Mouse (Mus musculus): ENCODE data around the gene Nos2.

GRCm38 (mm10) chr11:78870891-78871290 is 49.7 kb upstream of the Nos2 start:
- TF ChIP-seq ZNF384 (IDR thresholded peaks at IDR 0.05; ENCODE audit: low read depth, low read length) (no peak), USF1 (IDR thresholded peaks at IDR 0.05; ENCODE audit: low read depth, low read length) (no peak), MAZ (IDR thresholded peaks at IDR 0.05; ENCODE audit: low read depth, low read length) (no peak), EP300 (IDR thresholded peaks at IDR 0.05; ENCODE audit: low read depth in 1 of 2, low read length in 2 of 2) (no peak), CTCF (IDR thresholded peaks at IDR 0.05 in 2 of 3, conservative IDR thresholded peaks at IDR 0.05 in 1 of 3; ENCODE audit: control insufficient read depth in 1 of 3, insufficient read depth in 1 of 3, low read depth in 2 of 3, low read length in 3 of 3, poor library complexity in 1 of 3, severe bottlenecking in 1 of 3) (no peak), POLR2A (IDR thresholded peaks at IDR 0.05; ENCODE audit: control insufficient read depth in 1 of 2, insufficient read depth in 1 of 2, low read depth in 1 of 2, low read length in 2 of 2, poor library complexity in 1 of 2) (no peak)
